Mouse (Mus musculus) forebrain, embryonic 12.5 days (tissue): Measurements from ENCODE around the gene Slc50a1. TPM values are rescaled to one million over a fixed set of nuclear protein-coding genes. Genes with fewer than 3 reads are reported as not detected.

Experiments
- ATAC-seq: fragments of 200-750 bp; cut with Nextera tagmentation; 2 replicates; pipeline ENCODE4 v1.8.0; 2017; ENCODE audit warnings: moderate TSS enrichment; ENCODE audit not compliant: low FRiP score
- H3K27ac ChIP-seq: fragments of 300-500 bp; sonication (generic); 2 replicates; pipeline ENCODE4 v1.5.1; 2016; ENCODE audit warnings: mild to moderate bottlenecking
- H3K27me3 ChIP-seq: fragments of 300-500 bp; sonication (generic); 2 replicates; pipeline ENCODE4 v1.6.1; 2016; ENCODE audit warnings: mild to moderate bottlenecking
- H3K36me3 ChIP-seq: fragments of 300-500 bp; sonication (generic); replicated peaks from 2 replicates; pipeline ENCODE4 v1.6.1; 2016; ENCODE audit warnings: mild to moderate bottlenecking
- H3K4me1 ChIP-seq: fragments of 300-500 bp; sonication (generic); 2 replicates; pipeline ENCODE4 v1.6.1; 2016
- H3K4me2 ChIP-seq: fragments of 300-500 bp; sonication (generic); 2 replicates; pipeline ENCODE4 v1.6.1; 2016; ENCODE audit warnings: mild to moderate bottlenecking, moderate library complexity
- H3K4me3 ChIP-seq: fragments of 300-500 bp; sonication (generic); replicated peaks from 2 replicates; pipeline ENCODE4 v1.5.1; 2016; ENCODE audit warnings: mild to moderate bottlenecking
- H3K9ac ChIP-seq: fragments of 300-500 bp; sonication (generic); 2 replicates; pipeline ENCODE4 v1.6.1; 2016; ENCODE audit warnings: mild to moderate bottlenecking
- H3K9me3 ChIP-seq: fragments of 300-500 bp; sonication (generic); 2 replicates; pipeline ENCODE4 v1.6.1; 2016
- WGBS: fragments of 180-500 bp; shearing (Covaris S2); methylation state at CpG from one replicate; pipeline ENCODE4 v1.1.7; 2016; 5-methylcytosine and 5-hydroxymethylcytosine counted together
- polyA plus RNA-seq: library from polyadenylated mRNA; unstranded; fragments of >200 nt; fragmentation: Nextera tagmentation; extraction: Ambion mirVana; gene quantifications from 2 replicates; pipeline ENCODE4 v1.2.1, GENCODE M21; 2016

The Slc50a1 gene
- polyA plus RNA-seq, 1 experiment from 2014 or later, result 28.6 TPM

DNA sequence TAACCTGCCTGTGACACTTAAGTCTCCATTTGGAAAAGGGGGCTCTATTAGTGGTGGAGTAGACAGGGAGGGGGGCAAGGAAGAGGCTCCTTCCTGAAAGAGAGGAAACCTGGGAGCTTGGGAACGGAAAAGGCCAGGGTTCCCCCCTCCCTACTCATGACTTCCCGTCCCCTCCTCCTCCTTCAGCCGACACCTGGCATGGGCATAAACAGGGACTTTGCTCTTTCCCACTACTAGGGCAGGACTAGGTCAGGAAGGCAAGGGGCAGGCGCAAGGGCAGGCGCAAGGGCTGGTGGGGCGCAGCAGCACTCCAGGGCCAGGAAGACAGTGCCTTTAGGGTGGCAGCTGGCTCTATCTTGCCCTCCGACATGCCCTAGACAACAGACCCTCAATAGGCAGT, 7.7 kb upstream of the Slc50a1 start:
- ATAC-seq, result no peak
- H3K4me3 ChIP-seq, result 0 out of 2 replicates have a peak overlapping the region, but pooled peaks have one; percentile 8

DNA sequence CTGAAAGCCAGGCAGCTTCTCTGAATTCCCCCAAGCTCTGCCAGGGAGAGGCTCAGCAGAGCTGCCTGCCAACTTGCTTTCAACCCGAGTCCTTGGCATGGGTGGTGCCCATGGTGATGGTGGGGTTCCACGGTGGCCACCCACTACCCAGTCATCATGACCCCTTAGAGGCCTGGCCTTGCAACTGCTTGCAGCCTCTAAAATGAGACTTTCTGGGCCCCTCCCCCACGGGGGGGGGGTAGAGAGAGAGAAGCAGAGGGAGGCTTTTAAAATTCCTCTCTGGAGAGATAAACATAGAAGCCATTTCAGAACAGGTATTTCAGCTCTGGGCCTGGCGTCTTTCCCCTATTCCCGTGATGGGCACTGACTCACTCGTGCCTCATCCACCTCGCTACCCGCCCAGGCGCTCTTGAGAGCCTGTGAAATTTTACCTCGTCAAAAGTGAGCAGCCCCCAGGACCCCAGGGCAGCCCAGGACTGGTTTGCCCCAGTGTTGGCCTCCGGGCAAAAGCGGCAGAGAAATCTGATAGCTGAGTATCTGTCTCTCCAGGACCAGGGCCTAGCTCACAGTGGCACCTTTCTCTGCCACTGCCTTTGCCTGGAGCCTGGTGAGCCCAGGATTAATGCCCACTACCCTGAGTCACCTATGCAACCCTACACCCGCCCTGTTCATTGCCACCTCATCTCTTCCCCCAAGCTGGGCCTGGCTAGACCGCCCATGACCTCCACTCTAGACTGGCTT, 7.1 kb upstream of the Slc50a1 start:
- H3K27ac ChIP-seq, result no peak overlapping the region
- peak overlapping the region; percentile 24 for H3K4me2 ChIP-seq
- H3K9me3 ChIP-seq, result no peaks in the 10 kb centered on the region
- no peak overlapping the region for H3K4me3 ChIP-seq
- peak overlapping the region; percentile 29; the same call in 1 of the 2 replicates for H3K9ac ChIP-seq
- peaks cover 43% of the 10 kb centered on the region for H3K4me1 ChIP-seq
- H3K36me3 ChIP-seq, result no peaks in the 10 kb centered on the region
- 54% methylated on average over 14 of the region's 14 CpGs for WGBS
- ATAC-seq, result no peak
- H3K27me3 ChIP-seq, result peaks cover 51% of the 10 kb centered on the region

More for the DNA sequence above, 7.7 kb upstream of the Slc50a1 start:
- no peaks in the 10 kb centered on the region for H3K36me3 ChIP-seq
- no peak overlapping the region for H3K27ac ChIP-seq
- H3K27me3 ChIP-seq, result peaks cover 52% of the 10 kb centered on the region
- H3K4me2 ChIP-seq, result peak overlapping the region; percentile 24; the same call in 1 of the 2 replicates
- H3K9ac ChIP-seq, result peak overlapping the region; percentile 33; the same call in 1 of the 2 replicates
- 74% methylated on average over 6 of the region's 7 CpGs for WGBS
- peaks cover 43% of the 10 kb centered on the region for H3K4me1 ChIP-seq
- H3K9me3 ChIP-seq, result no peaks in the 10 kb centered on the region

GRCm38 (mm10) chr3:89276061-89276460, 5.7 kb upstream of the Slc50a1 start:
- Histone ChIP-seq H3K4me3 (no peak overlapping the region), H3K9ac (no peak overlapping the region), H3K4me1 (peaks cover 35% of the 10 kb centered on the region), H3K36me3 (no peaks in the 10 kb centered on the region), H3K4me2 (no peak overlapping the region), H3K9me3 (no peaks in the 10 kb centered on the region), H3K27me3 (peaks cover 51% of the 10 kb centered on the region), H3K27ac (no peak overlapping the region)
- 90% methylated on average over 13 of the region's 13 CpGs for WGBS
- ATAC-seq, result no peak

DNA sequence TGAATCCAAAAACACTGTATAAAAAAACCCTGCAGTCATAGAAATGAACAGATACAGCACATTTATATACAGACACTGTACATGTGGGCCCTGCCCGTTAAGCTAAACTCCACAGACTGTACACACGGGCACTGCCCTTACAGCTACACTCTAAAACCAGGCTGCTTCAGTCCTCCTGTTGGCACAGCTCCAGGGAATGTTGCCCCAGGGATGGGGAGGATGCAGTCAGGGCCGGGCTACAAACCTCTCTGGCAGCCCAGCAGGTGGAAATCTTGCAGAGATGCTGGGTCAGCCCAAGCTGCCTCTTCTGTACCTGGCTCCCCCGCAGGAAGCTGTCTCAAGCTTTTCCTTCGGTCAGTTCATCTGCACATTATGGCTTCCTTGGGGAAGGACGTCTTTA, 1.4 kb upstream of the Slc50a1 start:
- Histone ChIP-seq H3K4me2 (no peak overlapping the region), H3K27me3 (peaks cover 23% of the 10 kb centered on the region; the same call in 1 of the 2 replicates), H3K9me3 (no peaks in the 10 kb centered on the region), H3K9ac (no peak overlapping the region), H3K36me3 (no peaks in the 10 kb centered on the region; the same call in 1 of the 2 replicates), H3K4me3 (no peak overlapping the region), H3K4me1 (peaks cover 39% of the 10 kb centered on the region), H3K27ac (no peak overlapping the region)
- WGBS, result 61% methylated on average over 6 of the region's 6 CpGs
- ATAC-seq, result no peak

DNA sequence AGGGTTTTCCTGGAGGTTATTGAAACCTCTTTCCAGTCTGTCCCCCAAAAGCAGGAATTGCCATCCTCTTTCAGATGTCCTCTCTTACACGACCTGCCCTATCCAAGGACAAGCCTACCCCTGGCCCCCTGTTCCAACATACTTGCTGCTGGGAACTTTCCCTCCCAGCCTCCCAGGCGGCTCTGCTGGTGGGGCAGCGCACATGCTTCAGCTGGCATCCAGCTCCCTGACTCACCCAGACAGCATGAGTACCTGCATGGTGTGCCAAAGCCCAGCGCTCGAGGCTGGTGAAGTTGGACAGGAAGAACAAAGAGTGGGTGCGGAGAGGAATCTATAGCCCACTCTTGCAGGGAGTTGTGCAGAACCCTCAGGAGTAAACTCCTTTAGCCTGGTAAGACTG, 521 bp upstream of the Slc50a1 start:
- H3K9ac ChIP-seq, result peak overlapping the region; percentile 67; the same call in 1 of the 2 replicates
- ATAC-seq, result no peak
- peaks cover 23% of the 10 kb centered on the region; the same call in 1 of the 2 replicates for H3K27me3 ChIP-seq
- WGBS, result 70% methylated on average over 6 of the region's 6 CpGs
- peaks cover 44% of the 10 kb centered on the region for H3K4me1 ChIP-seq
- H3K36me3 ChIP-seq, result no peaks in the 10 kb centered on the region; the same call in 1 of the 2 replicates
- H3K4me3 ChIP-seq, result peak overlapping the region; percentile 50
- no peaks in the 10 kb centered on the region for H3K9me3 ChIP-seq
- H3K4me2 ChIP-seq, result peak overlapping the region; percentile 75
- peak overlapping the region; percentile 54; the same call in 1 of the 2 replicates for H3K27ac ChIP-seq

DNA sequence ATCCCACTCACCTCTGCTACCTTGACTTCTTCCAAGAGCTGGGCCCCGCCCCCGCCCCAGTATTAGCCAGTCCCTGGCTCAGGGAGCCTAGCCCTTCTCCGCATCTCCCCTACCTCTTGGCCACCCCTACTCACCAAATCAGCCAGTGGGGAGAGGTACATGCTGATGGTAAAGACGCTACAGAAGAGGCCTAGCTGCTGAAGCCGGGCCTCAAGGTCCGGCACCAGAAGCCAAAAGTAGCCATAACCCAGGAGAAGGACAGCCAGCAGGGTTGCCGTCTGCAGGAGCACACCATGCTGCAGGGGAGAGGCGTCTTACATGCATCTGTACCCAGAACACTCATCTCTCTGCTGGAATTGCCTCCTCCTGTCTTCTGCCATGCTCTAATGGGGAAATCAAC, 1.5 kb downstream of the Slc50a1 start:
- Histone ChIP-seq H3K27me3 (peaks cover 23% of the 10 kb centered on the region; the same call in 1 of the 2 replicates), H3K4me1 (peaks cover 45% of the 10 kb centered on the region), H3K4me2 (peak overlapping the region; percentile 75; the same call in 1 of the 2 replicates), H3K4me3 (no peak overlapping the region), H3K9ac (no peak overlapping the region), H3K36me3 (no peaks in the 10 kb centered on the region; the same call in 1 of the 2 replicates), H3K9me3 (no peaks in the 10 kb centered on the region), H3K27ac (no peak overlapping the region)
- ATAC-seq, result no peak
- 52% methylated on average over 8 of the region's 8 CpGs for WGBS

DNA sequence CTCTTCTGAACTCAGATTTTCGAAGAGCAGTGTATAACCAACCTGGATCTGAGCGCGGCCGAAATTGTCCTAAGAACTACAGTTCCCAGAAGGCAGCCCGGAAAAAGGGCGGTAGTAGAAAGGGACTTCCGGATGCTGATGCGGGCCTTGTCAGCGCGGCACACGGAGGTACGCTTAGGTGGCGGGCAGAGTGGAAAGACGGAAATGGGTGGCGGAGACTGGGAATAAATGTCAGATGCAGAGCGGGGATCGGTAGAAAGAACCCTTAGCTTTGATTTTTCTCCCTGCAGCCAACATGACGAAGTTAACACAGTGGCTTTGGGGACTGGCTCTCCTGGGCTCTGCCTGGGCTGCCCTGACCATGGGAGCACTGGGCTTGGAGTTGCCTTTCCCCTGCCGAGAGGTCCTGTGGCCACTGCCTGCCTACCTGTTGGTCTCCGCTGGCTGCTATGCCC, 3.9 kb downstream of the Slc50a1 start:
- peak overlapping the region; percentile 71 for H3K4me3 ChIP-seq
- no peaks in the 10 kb centered on the region for H3K9me3 ChIP-seq
- peak overlapping the region; percentile 98 for H3K4me2 ChIP-seq
- WGBS, result under 1% methylated on average over 20 of the region's 20 CpGs
- peak; percentile 90 for ATAC-seq
- H3K4me1 ChIP-seq, result peaks cover 41% of the 10 kb centered on the region
- peaks cover 14% of the 10 kb centered on the region; the same call in 1 of the 2 replicates for H3K27me3 ChIP-seq
- H3K36me3 ChIP-seq, result no peaks in the 10 kb centered on the region; the same call in 1 of the 2 replicates
- peak overlapping the region; percentile 83 for H3K9ac ChIP-seq
- H3K27ac ChIP-seq, result peak overlapping the region; percentile 68

GRCm38 (mm10) chr3:89262417-89262816, 8.0 kb downstream of the Slc50a1 start:
- Histone ChIP-seq H3K9me3 (no peaks in the 10 kb centered on the region), H3K9ac (no peak overlapping the region), H3K4me1 (peaks cover 12% of the 10 kb centered on the region), H3K4me3 (no peak overlapping the region), H3K27ac (no peak overlapping the region), H3K36me3 (no peaks in the 10 kb centered on the region), H3K27me3 (peaks cover 3% of the 10 kb centered on the region; the same call in 1 of the 2 replicates), H3K4me2 (no peak overlapping the region)
- no peak for ATAC-seq
- WGBS, result 75% methylated on average over 10 of the region's 10 CpGs

- peaks cover 5% of the 10 kb centered on the region; the same call in 1 of the 2 replicates for H3K27me3 ChIP-seq
- no peak overlapping the region for H3K27ac ChIP-seq
- no peak overlapping the region for H3K4me2 ChIP-seq
- H3K4me3 ChIP-seq, result no peak overlapping the region
- H3K9me3 ChIP-seq, result no peaks in the 10 kb centered on the region
- no peak overlapping the region for H3K9ac ChIP-seq
- H3K4me1 ChIP-seq, result no peaks in the 10 kb centered on the region
- ATAC-seq, result no peak
- H3K36me3 ChIP-seq, result no peaks in the 10 kb centered on the region
- 70% methylated on average over 3 of the region's 3 CpGs for WGBS
Observed at GRCm38 (mm10) chr3:89260211-89260610, 10.2 kb downstream of the Slc50a1 start.

- H3K4me2 ChIP-seq, result no peak within 1 kb of the TSS
- no peak for ATAC-seq
- 63% methylated on average over 7 of the region's 7 CpGs for WGBS
- no peaks in the 10 kb centered on the region for H3K4me1 ChIP-seq
- no peaks in the 10 kb centered on the region for H3K9me3 ChIP-seq
- peaks cover 5% of the 10 kb centered on the region; the same call in 1 of the 2 replicates for H3K27me3 ChIP-seq
- H3K9ac ChIP-seq, result no peak within 1 kb of the TSS
- H3K36me3 ChIP-seq, result no peaks in the 10 kb centered on the region
- no peak within 1 kb of the TSS for H3K27ac ChIP-seq
- H3K4me3 ChIP-seq, result no peak within 1 kb of the TSS
Observed at GRCm38 (mm10) chr3:89259076-89259475, 11.3 kb downstream of the Slc50a1 start, which contains the start of gene Dpm3. TSS of gene Dpm3 (plus strand) at chr3:89259358.

DNA sequence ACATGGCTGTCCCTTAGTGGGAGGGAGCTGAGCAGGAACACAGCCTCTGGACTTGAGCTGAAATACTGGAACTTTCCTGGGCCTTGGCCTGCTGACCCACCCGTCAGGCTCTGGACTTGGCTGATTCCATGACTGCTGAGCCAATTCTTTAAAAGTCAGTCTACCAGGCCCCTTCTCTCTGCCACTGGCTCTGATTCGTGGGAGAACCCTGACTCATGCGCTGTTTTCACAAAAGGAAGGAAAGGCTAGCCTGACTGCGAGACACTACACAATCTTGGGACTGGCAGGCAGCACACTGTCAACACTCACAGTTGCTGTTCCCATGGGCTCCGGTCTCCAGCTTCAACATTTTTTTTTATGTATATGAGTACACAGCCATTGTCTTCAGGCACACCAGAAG, 14.2 kb downstream of the Slc50a1 start:
- Histone ChIP-seq H3K4me1 (peaks cover 5% of the 10 kb centered on the region), H3K4me3 (no peak overlapping the region), H3K4me2 (no peak overlapping the region), H3K27me3 (peaks cover 17% of the 10 kb centered on the region), H3K9me3 (no peaks in the 10 kb centered on the region), H3K27ac (no peak overlapping the region), H3K9ac (no peak overlapping the region), H3K36me3 (no peaks in the 10 kb centered on the region)
- ATAC-seq, result no peak
- 78% methylated on average over 5 of the region's 5 CpGs for WGBS

DNA sequence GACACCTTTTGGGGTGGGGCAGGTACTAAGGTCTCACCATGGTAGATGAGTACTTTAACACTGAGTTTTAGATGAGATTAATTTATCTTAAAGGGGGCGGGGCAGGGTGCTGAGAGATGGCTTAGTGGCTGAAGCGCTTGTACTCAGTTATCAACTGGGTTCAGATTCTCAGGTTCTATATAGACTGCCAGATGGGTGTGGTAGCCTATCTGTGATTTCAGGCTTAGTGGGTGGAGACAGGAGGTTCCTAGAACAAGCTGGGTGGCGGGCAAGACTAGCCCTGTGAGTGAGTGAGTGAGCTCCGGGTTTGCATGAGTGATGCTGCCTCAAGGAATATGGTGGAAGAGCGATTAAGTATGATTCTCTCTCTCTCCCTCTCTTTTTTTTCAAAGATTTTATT, 15.4 kb downstream of the Slc50a1 start:
- Histone ChIP-seq H3K27ac (no peak overlapping the region), H3K4me1 (peaks cover 14% of the 10 kb centered on the region), H3K9me3 (no peaks in the 10 kb centered on the region), H3K9ac (no peak overlapping the region), H3K36me3 (no peaks in the 10 kb centered on the region), H3K4me2 (no peak overlapping the region), H3K4me3 (no peak overlapping the region), H3K27me3 (peaks cover 24% of the 10 kb centered on the region)
- 92% methylated on average over 5 of the region's 5 CpGs for WGBS
- ATAC-seq, result no peak
